Mouse (Mus musculus) lung, embryonic 16.5 days (tissue): ENCODE measurements around the gene Heatr1. TPM values are rescaled to one million over a fixed set of nuclear protein-coding genes. Genes with fewer than 3 reads are reported as not detected.
A peak's percentile ranks its signal among the peaks of the same experiment; 100 is the strongest.

Experiments
- ATAC-seq: fragments of 200-750 bp; cut with Nextera tagmentation; 2 replicates; pipeline ENCODE4 v1.8.0; 2017; ENCODE audit warnings: low read depth, mild to moderate bottlenecking, moderate library complexity
- H3K27ac ChIP-seq: fragments of 300-500 bp; sonication (generic); 2 replicates; pipeline ENCODE4 v1.5.1; 2014; ENCODE audit warnings: mild to moderate bottlenecking, control low read depth, low read length
- H3K27me3 ChIP-seq: fragments of 300-500 bp; sonication (generic); 2 replicates; pipeline ENCODE4 v1.6.1; 2014; ENCODE audit warnings: low read depth, low read length, mixed read lengths; ENCODE audit not compliant: control insufficient read depth, insufficient read depth
- H3K36me3 ChIP-seq: fragments of 300-500 bp; sonication (generic); 2 replicates; pipeline ENCODE4 v1.6.1; 2014; ENCODE audit warnings: low read length; ENCODE audit not compliant: control insufficient read depth, insufficient read depth
- H3K4me1 ChIP-seq: fragments of 300-500 bp; sonication (generic); replicated peaks from 2 replicates; pipeline ENCODE4 v1.6.1; 2014; ENCODE audit warnings: low read length, mixed read lengths; ENCODE audit not compliant: control insufficient read depth, insufficient read depth
- H3K4me2 ChIP-seq: fragments of 300-500 bp; sonication (generic); 2 replicates; pipeline ENCODE4 v1.6.1; 2014; ENCODE audit warnings: low read depth, low read length, control low read depth
- H3K4me3 ChIP-seq: fragments of 300-500 bp; sonication (generic); 2 replicates; pipeline ENCODE4 v1.5.1; 2014; ENCODE audit warnings: mild to moderate bottlenecking, low read length, control low read depth
- H3K9ac ChIP-seq: fragments of 300-500 bp; sonication (generic); 2 replicates; pipeline ENCODE4 v1.6.1; 2014; ENCODE audit warnings: low read length, control low read depth
- H3K9me3 ChIP-seq: fragments of 300-500 bp; sonication (generic); 2 replicates; pipeline ENCODE4 v1.6.1; 2016; ENCODE audit warnings: low read length; ENCODE audit not compliant: control insufficient read depth
- WGBS: fragments of 180-500 bp; shearing (Covaris S2); extraction: QIAGEN DNeasy Blood & Tissue Kit; methylation state at CpG from one replicate; pipeline ENCODE4 v1.1.7; 2014; 5-methylcytosine and 5-hydroxymethylcytosine counted together
- polyA plus RNA-seq: library from polyadenylated mRNA; unstranded; fragments of >200 nt; fragmentation: Nextera tagmentation; extraction: Ambion mirVana; gene quantifications from 2 replicates; pipeline ENCODE4 v1.2.1, GENCODE M21; 2015

Gene Heatr1
- 12.1 and 14.6 TPM in 2 replicates for polyA plus RNA-seq

- Histone ChIP-seq H3K4me2 (peak within 1 kb of the TSS; percentile 96), H3K4me3 (peak within 1 kb of the TSS; percentile 97), H3K4me1 (peaks cover 7% of the 10 kb centered on the region), H3K9me3 (no peaks in the 10 kb centered on the region), H3K9ac (peak within 1 kb of the TSS; percentile 75), H3K27ac (peak within 1 kb of the TSS; percentile 56; the same call in 1 of the 2 replicates), H3K27me3 (no peaks in the 10 kb centered on the region), H3K36me3 (0 out of 2 replicates have a peak, but pooled peaks cover 3% of the 10 kb centered on the region)
- WGBS = under 1% methylated on average over 43 of the region's 43 CpGs
- ATAC-seq = peak; percentile 98
Measured at GRCm38 (mm10) chr13:12394609-12395505, at the start of gene Heatr1. Heatr1 (plus strand) TSS chr13:12395027.

- 69% methylated on average over 3 of the region's 3 CpGs for WGBS
Measured at GRCm38 (mm10) chr13:12346837-12347236, 48.0 kb upstream of the Heatr1 start.

GRCm38 (mm10) chr13:12349197-12349824, 45.5 kb upstream of the Heatr1 start:
- H3K4me3 ChIP-seq = no peak overlapping the region
- H3K27ac ChIP-seq = no peak overlapping the region
- no peaks in the 10 kb centered on the region for H3K4me1 ChIP-seq
- H3K36me3 ChIP-seq = no peaks in the 10 kb centered on the region
- no peak overlapping the region for H3K4me2 ChIP-seq
- no peak overlapping the region for H3K9ac ChIP-seq
- no peaks in the 10 kb centered on the region for H3K9me3 ChIP-seq
- WGBS = 59% methylated on average over 13 of the region's 13 CpGs
- ATAC-seq = no peak
- no peaks in the 10 kb centered on the region for H3K27me3 ChIP-seq

More at GRCm38 (mm10) chr13:12346837-12347236, 48.0 kb upstream of the Heatr1 start:
- no peak overlapping the region for H3K4me3 ChIP-seq
- H3K36me3 ChIP-seq = no peaks in the 10 kb centered on the region
- H3K27ac ChIP-seq = no peak overlapping the region
- no peaks in the 10 kb centered on the region for H3K4me1 ChIP-seq
- H3K27me3 ChIP-seq = no peaks in the 10 kb centered on the region
- no peak for ATAC-seq
- no peak overlapping the region for H3K9ac ChIP-seq
- no peak overlapping the region for H3K4me2 ChIP-seq
- no peaks in the 10 kb centered on the region for H3K9me3 ChIP-seq

- H3K9ac ChIP-seq = no peak overlapping the region
- H3K36me3 ChIP-seq = no peaks in the 10 kb centered on the region
- no peak overlapping the region for H3K4me3 ChIP-seq
- H3K27me3 ChIP-seq = no peaks in the 10 kb centered on the region
- no peaks in the 10 kb centered on the region for H3K9me3 ChIP-seq
- WGBS = 51% methylated on average over 4 of the region's 4 CpGs
- ATAC-seq = no peak
- H3K4me2 ChIP-seq = no peak overlapping the region
- no peaks in the 10 kb centered on the region for H3K4me1 ChIP-seq
- no peak overlapping the region for H3K27ac ChIP-seq
Measured at GRCm38 (mm10) chr13:12356184-12356583, 38.6 kb upstream of the Heatr1 start.

- H3K27ac ChIP-seq = no peak overlapping the region
- WGBS = 74% methylated on average over 5 of the region's 5 CpGs
Measured at GRCm38 (mm10) chr13:12357554-12357953, 37.3 kb upstream of the Heatr1 start.

GRCm38 (mm10) chr13:12361486-12361885, 33.3 kb upstream of the Heatr1 start:
- 69% methylated on average over 4 of the region's 4 CpGs for WGBS
- Histone ChIP-seq H3K9ac (no peak overlapping the region), H3K27ac (no peak overlapping the region), H3K4me2 (no peak overlapping the region), H3K4me3 (no peak overlapping the region), H3K36me3 (no peaks in the 10 kb centered on the region), H3K27me3 (no peaks in the 10 kb centered on the region), H3K9me3 (no peaks in the 10 kb centered on the region), H3K4me1 (no peaks in the 10 kb centered on the region)
- ATAC-seq = no peak

More at GRCm38 (mm10) chr13:12357554-12357953, 37.3 kb upstream of the Heatr1 start:
- no peaks in the 10 kb centered on the region for H3K27me3 ChIP-seq
- H3K4me2 ChIP-seq = no peak overlapping the region
- ATAC-seq = no peak
- H3K36me3 ChIP-seq = no peaks in the 10 kb centered on the region
- no peak overlapping the region for H3K9ac ChIP-seq
- no peak overlapping the region for H3K4me3 ChIP-seq
- H3K9me3 ChIP-seq = no peaks in the 10 kb centered on the region
- no peaks in the 10 kb centered on the region for H3K4me1 ChIP-seq

- Histone ChIP-seq H3K27me3 (no peaks in the 10 kb centered on the region), H3K27ac (no peak overlapping the region), H3K36me3 (no peaks in the 10 kb centered on the region), H3K9me3 (no peaks in the 10 kb centered on the region), H3K4me1 (no peaks in the 10 kb centered on the region), H3K4me3 (no peak overlapping the region), H3K9ac (no peak overlapping the region), H3K4me2 (no peak overlapping the region)
- 34% methylated on average over 8 of the region's 8 CpGs for WGBS
- ATAC-seq = no peak
Measured at GRCm38 (mm10) chr13:12369041-12369621, 25.7 kb upstream of the Heatr1 start.

- no peak overlapping the region for H3K4me3 ChIP-seq
- 75% methylated on average over 11 of the region's 11 CpGs for WGBS
- no peak overlapping the region for H3K9ac ChIP-seq
- no peaks in the 10 kb centered on the region for H3K36me3 ChIP-seq
- no peaks in the 10 kb centered on the region for H3K4me1 ChIP-seq
- H3K4me2 ChIP-seq = no peak overlapping the region
- no peaks in the 10 kb centered on the region for H3K9me3 ChIP-seq
- no peaks in the 10 kb centered on the region for H3K27me3 ChIP-seq
- no peak for ATAC-seq
- H3K27ac ChIP-seq = no peak overlapping the region
Measured at GRCm38 (mm10) chr13:12369930-12370329, 24.9 kb upstream of the Heatr1 start.

- H3K27me3 ChIP-seq = no peaks in the 10 kb centered on the region
- H3K9me3 ChIP-seq = no peaks in the 10 kb centered on the region
- no peaks in the 10 kb centered on the region for H3K36me3 ChIP-seq
- no peak overlapping the region for H3K4me2 ChIP-seq
- H3K4me1 ChIP-seq = no peaks in the 10 kb centered on the region
- no peak overlapping the region for H3K9ac ChIP-seq
- no peak overlapping the region for H3K27ac ChIP-seq
- 55% methylated on average over 3 of the region's 3 CpGs for WGBS
- no peak overlapping the region for H3K4me3 ChIP-seq
- no peak for ATAC-seq
Measured at GRCm38 (mm10) chr13:12372755-12373154, 22.1 kb upstream of the Heatr1 start.
